Mouse (Mus musculus) left cerebral cortex, postnatal 10 days (tissue): ENCODE results near the gene Vkorc1. TPM values are rescaled to one million over a fixed set of nuclear protein-coding genes. Genes with fewer than 3 reads are reported as not detected.
"Not testable (repeated sequence)": the region's sequence is repeated elsewhere in the genome, so short reads cannot be mapped to it uniquely, and the experiment has no call there.

Experiments used
- DNase-seq, 2 experiments: peaks; one replicate each; pipeline ENCODE4 v3.0.0; 2021 to 2022; ENCODE audit warnings: low spot score in 2 of 2, mixed read lengths in 1 of 2; ENCODE audit errors: extremely low spot score in 1 of 2
- intact Hi-C: fragments of 180-260 bp; cut with DNase I; formaldehyde crosslinking; loops from one replicate; pipeline ENCODE4 v1.15.1; 2025
- total RNA-seq, 2 experiments: library from RNA; stranded (reverse); gene quantifications; 2 replicates each; pipeline ENCODE4 v1.2.3; 2021

Gene Vkorc1
- total RNA-seq, 2 experiments from 2014 or later = 23.9 to 24.6 TPM

DNA sequence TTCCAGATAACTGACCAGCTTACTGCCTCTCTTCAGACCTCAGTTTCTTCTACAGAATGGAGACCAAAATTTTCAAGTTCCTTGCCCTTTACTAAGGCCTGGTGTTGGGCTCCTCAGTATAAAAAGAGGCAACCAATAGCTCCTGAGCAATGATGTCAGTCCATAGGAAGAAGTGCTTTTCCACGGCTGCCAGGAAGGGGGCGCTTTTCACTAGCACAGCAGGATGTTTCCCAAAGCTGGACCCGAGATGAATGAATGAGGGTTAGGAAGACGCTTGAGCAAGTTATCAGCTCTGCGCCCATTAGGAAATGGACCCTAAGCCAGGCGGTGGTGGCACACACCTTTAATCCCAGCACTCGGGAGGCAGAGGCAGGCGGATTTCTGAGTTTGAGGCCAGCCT, 26.1 kb upstream of the Vkorc1 start:
- intact Hi-C loops = no loop called here
- DNase-seq = no peak

DNA sequence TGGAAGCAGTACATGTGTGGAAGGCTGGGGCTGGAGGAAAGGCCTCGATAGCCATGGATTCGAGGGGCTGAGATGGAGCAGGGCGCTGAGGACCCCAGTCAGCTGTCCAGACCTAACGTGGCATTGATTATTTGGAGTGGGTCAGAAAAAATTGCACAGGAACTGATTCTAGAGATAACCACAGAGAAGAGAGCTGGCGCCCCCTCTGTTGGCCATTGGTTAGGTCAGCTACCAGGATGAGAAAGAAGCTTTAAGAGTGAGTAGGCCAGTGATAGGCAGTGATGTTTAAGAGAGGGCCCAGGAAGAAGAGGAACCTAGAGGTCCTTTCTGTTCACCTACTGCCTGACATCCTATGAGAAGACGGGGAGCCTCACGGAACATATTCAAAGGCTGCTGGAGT, 23.9 kb upstream of the Vkorc1 start:
- no peak for DNase-seq
- intact Hi-C loops = no loop called here

GRCm38 (mm10) chr7:127918203-127918602, 22.8 kb upstream of the Vkorc1 start:
- peak in 1 of 2 experiments; percentile 55 for DNase-seq
- intact Hi-C loops = no loop called here

GRCm38 (mm10) chr7:127915293-127915692, 19.9 kb upstream of the Vkorc1 start:
- intact Hi-C loops = no loop called here

GRCm38 (mm10) chr7:127912938-127913337, 17.5 kb upstream of the Vkorc1 start:
- DNase-seq = no peak
- intact Hi-C loops = no loop called here

More at GRCm38 (mm10) chr7:127915293-127915692, 19.9 kb upstream of the Vkorc1 start:
- no peak for DNase-seq

GRCm38 (mm10) chr7:127912190-127912871, 16.9 kb upstream of the Vkorc1 start, which contains the start of gene Kat8:
Kat8 (plus strand) TSS chr7:127912516.
- intact Hi-C loops = no loop called here
- DNase-seq = peak; percentile 76 to 92

- intact Hi-C loops = no loop called here
- no peak for DNase-seq
Observed at GRCm38 (mm10) chr7:127908656-127909055, 13.2 kb upstream of the Vkorc1 start.

GRCm38 (mm10) chr7:127907939-127908338, 12.5 kb upstream of the Vkorc1 start:
- intact Hi-C loops = no loop called here
- DNase-seq = no peak

DNA sequence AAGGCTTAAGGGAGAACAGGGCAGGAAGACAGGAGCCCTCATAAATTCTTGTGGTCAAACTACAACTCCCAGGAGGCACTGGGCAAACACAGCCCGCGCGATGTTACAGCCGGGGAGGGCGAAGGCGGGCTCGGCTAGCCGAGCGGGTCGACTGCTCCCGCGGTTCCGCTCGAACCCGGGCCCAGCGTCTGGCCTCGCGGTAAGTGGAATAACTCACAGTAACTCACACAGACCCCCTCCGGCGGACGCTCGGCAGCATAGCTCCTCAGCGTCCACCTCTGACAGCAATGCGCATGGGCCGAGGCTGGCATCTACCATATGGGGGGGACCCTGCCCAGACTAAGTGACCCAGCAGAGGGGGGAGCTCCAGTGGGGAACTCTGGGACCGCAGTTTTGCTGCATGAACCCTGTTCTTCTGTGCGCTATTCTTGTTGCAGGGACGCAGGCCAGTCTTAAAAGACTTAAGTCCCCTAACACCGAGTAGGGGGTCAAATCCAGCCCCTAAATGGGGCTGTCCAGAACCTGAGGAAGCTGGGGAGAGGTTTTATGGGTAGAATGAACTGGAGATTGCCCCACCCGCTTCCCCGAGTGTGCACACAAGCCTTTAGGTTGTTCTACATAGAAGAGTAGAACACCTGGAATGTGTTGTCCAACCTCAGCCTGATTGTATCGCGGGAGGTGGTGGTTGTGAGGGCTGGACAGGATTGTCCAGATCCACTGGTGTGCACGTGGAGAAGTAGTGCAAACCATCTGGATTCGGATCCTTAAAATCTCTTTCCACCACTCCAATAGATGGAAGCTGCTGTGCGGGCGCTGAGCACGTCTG, 8.8 kb upstream of the Vkorc1 start, which contains the start of gene Bckdk:
TSS of gene Bckdk (plus strand) at position 112 of the 826 bp plus-strand sequence.
- peak; percentile 75 to 92 for DNase-seq
- intact Hi-C loops = no loop called here

DNA sequence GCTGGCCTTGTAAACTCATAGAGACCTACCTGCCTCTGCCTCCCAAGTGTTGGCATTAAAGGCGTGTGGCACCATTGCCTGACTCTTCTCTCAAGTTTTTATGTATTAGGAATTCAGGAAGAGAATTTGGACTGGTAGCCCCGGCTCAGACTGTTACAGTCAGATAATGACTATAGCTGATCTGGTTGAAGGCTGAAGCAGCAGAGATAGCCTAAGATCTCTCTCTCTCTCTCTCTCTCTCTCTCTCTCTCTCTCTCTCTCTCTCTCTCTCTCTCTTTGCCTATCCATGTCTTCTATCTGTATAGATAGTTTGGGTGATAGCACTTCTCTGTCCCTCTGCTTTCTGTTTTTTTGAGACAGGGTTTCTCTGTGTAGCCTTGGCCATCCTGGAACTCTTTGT, 6.4 kb upstream of the Vkorc1 start:
- no peak for DNase-seq
- intact Hi-C loops = no loop called here

- intact Hi-C loops = no loop called here
- DNase-seq = no peak
Observed at GRCm38 (mm10) chr7:127899997-127900396, 4.6 kb upstream of the Vkorc1 start.

GRCm38 (mm10) chr7:127898179-127898956, 3.0 kb upstream of the Vkorc1 start:
- DNase-seq = no peak
- intact Hi-C loops = no loop called here

DNA sequence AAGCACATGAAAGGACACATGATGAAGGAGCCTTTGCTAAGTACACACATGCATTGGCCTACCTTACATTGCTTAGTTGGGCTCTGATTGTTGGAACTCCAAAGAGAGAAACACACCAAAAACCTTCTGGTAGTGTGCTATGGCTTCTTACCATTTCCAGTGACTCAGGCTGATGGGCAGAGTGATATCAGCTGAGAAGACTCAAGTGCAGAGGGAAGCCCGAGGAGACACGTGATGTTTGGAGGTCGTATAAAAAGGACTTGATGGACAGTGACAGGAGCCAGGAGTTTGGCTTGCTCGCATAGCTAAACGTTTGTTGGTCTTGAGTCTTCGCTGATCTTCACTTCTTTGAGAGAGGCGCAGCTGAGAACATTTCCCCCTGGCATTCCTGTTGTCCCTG, 2.1 kb upstream of the Vkorc1 start:
- no peak for DNase-seq
- intact Hi-C loops = no loop called here

- intact Hi-C loops = no loop called here
- DNase-seq = peak in 1 of 2 experiments; percentile 79
Observed at GRCm38 (mm10) chr7:127896384-127896783, 967 bp upstream of the Vkorc1 start.

- DNase-seq, intact Hi-C loops: not testable (repeated sequence)
Observed at GRCm38 (mm10) chr7:127895891-127896290, 474 bp upstream of the Vkorc1 start.

GRCm38 (mm10) chr7:127894480-127894879, 937 bp downstream of the Vkorc1 start:
- no peak for DNase-seq
- intact Hi-C loops = no loop called here

- no peak for DNase-seq
- intact Hi-C loops = no loop called here
Observed at GRCm38 (mm10) chr7:127890798-127891197, 4.6 kb downstream of the Vkorc1 start, which contains the start of gene Prss53. Prss53 (minus strand) TSS chr7:127890970.

- no peak for DNase-seq
- intact Hi-C loops = no loop called here
Observed at GRCm38 (mm10) chr7:127888821-127889220, 6.6 kb downstream of the Vkorc1 start.

- intact Hi-C loops = no loop called here
- DNase-seq = no peak
Observed at GRCm38 (mm10) chr7:127887781-127888180, 7.6 kb downstream of the Vkorc1 start.
